ENCODE assay signal across 7 mouse cellular contexts in the genomic region with DNA sequence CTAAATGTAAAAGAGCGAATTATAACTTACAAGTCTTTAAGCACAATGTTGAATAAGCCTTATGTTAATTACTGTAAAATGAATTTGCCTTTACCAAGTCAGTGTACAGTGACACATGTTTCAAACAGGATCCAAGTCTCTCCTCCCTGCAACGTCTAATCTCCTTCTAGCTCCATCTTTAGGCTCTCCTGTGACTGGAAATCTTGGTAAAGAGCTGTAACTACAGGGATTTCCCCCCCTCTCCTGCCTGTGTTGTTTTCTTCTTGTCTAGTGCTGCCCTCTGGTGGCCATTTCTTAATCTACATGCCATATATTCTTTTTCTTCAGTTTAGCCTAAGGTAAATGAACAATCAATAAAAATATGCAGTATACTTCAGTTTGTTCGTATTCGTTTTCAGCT.
A peak's percentile ranks its signal among the peaks of the same experiment; 100 is the strongest.
DNase-seq lines count a peak whose midpoint lies in the region; ATAC-seq lines count a peak whose summit lies in the region.

No protein-coding gene starts in this region.

- peak; percentile 77 for ATAC-seq in common myeloid progenitor, adult 5-6 weeks (replicated peaks; ENCODE audit: low read depth, poor library complexity, severe bottlenecking)
- peak; percentile 83 for ATAC-seq in megakaryocyte progenitor cell, adult 5-6 weeks (replicated peaks; ENCODE audit: poor library complexity)

- peak; percentile 51 to 96 for DNase-seq in adrenal gland, adult (ENCODE audit: inconsistent age in 2 of 2, low spot score in 1 of 2)
- peak; percentile 50 for DNase-seq in gastrocnemius, postnatal 14 days
- peak; percentile 95 for DNase-seq in induced T-regulatory cell, adult 2 months (ENCODE audit: low read depth)
- DNase-seq in left cerebral cortex, adult 9 months (ENCODE audit: low spot score in 2 of 2): peak; percentile 59 to 93
- DNase-seq in right cerebral cortex, postnatal 14 days: peak; percentile 74

- intact Hi-C loops in gastrocnemius, postnatal 14 days (cut with DNase I; ENCODE audit: low total_unique reads): loop anchor here (2.0 kb wide), 1 partner anchor 228 kb away; no protein-coding TSS in a partner anchor

Comparison
In these comparisons a context has a peak if more than half of its experiments do, and no peak if none do; other contexts are left out.
1. Peak in every context shown above with its lines: DNase-seq and ATAC-seq.